Mouse (Mus musculus) liver, postnatal 0 days (tissue): ENCODE measurements around the gene AY074887.

Experiments used
- CTCF ChIP-seq: sonication (generic); IDR thresholded peaks from 2 replicates; pipeline ENCODE4 v1.5.1; 2016; ENCODE audit warnings: antibody characterized with exemption, low read depth
- EP300 ChIP-seq: IDR thresholded peaks from 2 replicates; pipeline ENCODE4 v1.6.1; 2016; ENCODE audit warnings: antibody characterized with exemption, low read depth, mild to moderate bottlenecking

- TF ChIP-seq EP300 (no peak), CTCF (no peak)
Observed at GRCm38 (mm10) chr9:54909446-54909845, 41.4 kb downstream of the AY074887 start.
